Mouse (Mus musculus): ENCODE results near the gene Slc44a2.

- TF ChIP-seq POLR2A (IDR thresholded peaks at IDR 0.05; ENCODE audit: borderline replicate concordance, insufficient read depth, low read length) (no peak), CTCF (IDR thresholded peaks at IDR 0.05; ENCODE audit: borderline replicate concordance, insufficient read depth, low read depth, low read length) (no peak)
Observed at GRCm38 (mm10) chr9:21305065-21305464, 15.4 kb upstream of the Slc44a2 start.

All from cerebellum, adult 2 months (tissue).